Mouse (Mus musculus) cerebellum, adult (tissue): Measurements from ENCODE around the gene Prkab1.

Experiments used
- ATAC-seq: cut with Nextera tagmentation; 2 replicates; pipeline ENCODE4 v1.9.2; 2017; ENCODE audit warnings: mild to moderate bottlenecking, moderate library complexity, mixed read lengths; ENCODE audit not compliant: insufficient number of reproducible peaks, low FRiP score, low TSS enrichment

The Prkab1 gene

GRCm38 (mm10) chr5:116019371-116019770, 4.9 kb downstream of the Prkab1 start:
- ATAC-seq, result no peak

GRCm38 (mm10) chr5:116018784-116019183, 5.5 kb downstream of the Prkab1 start:
- ATAC-seq, result no peak

GRCm38 (mm10) chr5:116018196-116018595, 6.1 kb downstream of the Prkab1 start:
- no peak for ATAC-seq

GRCm38 (mm10) chr5:116017391-116017790, 6.9 kb downstream of the Prkab1 start:
- no peak for ATAC-seq

GRCm38 (mm10) chr5:116016542-116016941, 7.8 kb downstream of the Prkab1 start:
- ATAC-seq, result no peak

- ATAC-seq, result no peak
These were observed 10.1 kb downstream of the Prkab1 start for GRCm38 (mm10) chr5:116014237-116014636.

- no peak for ATAC-seq
These were observed 10.5 kb downstream of the Prkab1 start for GRCm38 (mm10) chr5:116013821-116014220.

- ATAC-seq, result no peak
These were observed 11.8 kb downstream of the Prkab1 start for GRCm38 (mm10) chr5:116012503-116012902.

GRCm38 (mm10) chr5:116011700-116012099, 12.6 kb downstream of the Prkab1 start:
- ATAC-seq, result no peak

- no peak for ATAC-seq
These were observed 14.3 kb downstream of the Prkab1 start for GRCm38 (mm10) chr5:116009884-116010627.

- no peak for ATAC-seq
These were observed 15.0 kb downstream of the Prkab1 start for GRCm38 (mm10) chr5:116009091-116009851.

- no peak for ATAC-seq
These were observed 16.6 kb downstream of the Prkab1 start for GRCm38 (mm10) chr5:116007723-116008122.

- no peak for ATAC-seq
These were observed 17.8 kb downstream of the Prkab1 start for GRCm38 (mm10) chr5:116006324-116007099.

- ATAC-seq, result no peak
These were observed 20.0 kb downstream of the Prkab1 start for GRCm38 (mm10) chr5:116004271-116004670.

GRCm38 (mm10) chr5:116003825-116004224, 20.5 kb downstream of the Prkab1 start:
- ATAC-seq, result no peak

GRCm38 (mm10) chr5:116003154-116003553, 21.2 kb downstream of the Prkab1 start:
- no peak for ATAC-seq

- ATAC-seq, result no peak
These were observed 26.9 kb downstream of the Prkab1 start for GRCm38 (mm10) chr5:115997376-115997775.

- ATAC-seq, result no peak
These were observed 30.2 kb downstream of the Prkab1 start for GRCm38 (mm10) chr5:115994101-115994500.

GRCm38 (mm10) chr5:115991717-115992116, 32.6 kb downstream of the Prkab1 start:
- no peak for ATAC-seq

GRCm38 (mm10) chr5:115987284-115987683, 37.0 kb downstream of the Prkab1 start:
- no peak for ATAC-seq

GRCm38 (mm10) chr5:115985101-115985500, 39.2 kb downstream of the Prkab1 start:
- ATAC-seq, result no peak
